Mouse (Mus musculus) left cerebral cortex, postnatal 36 days (tissue): ENCODE results near the gene Phf5a. TPM values are rescaled to one million over a fixed set of nuclear protein-coding genes. Genes with fewer than 3 reads are reported as not detected.
"Not testable (repeated sequence)": the region's sequence is repeated elsewhere in the genome, so short reads cannot be mapped to it uniquely, and the experiment has no call there.

Experiments
- DNase-seq, 2 experiments: peaks; one replicate each; pipeline ENCODE4 v3.0.0; 2021 to 2022; ENCODE audit warnings: low spot score in 2 of 2, mixed read lengths in 1 of 2
- intact Hi-C: fragments of 180-260 bp; cut with DNase I; formaldehyde crosslinking; loops from one replicate; pipeline ENCODE4 v1.15.1; 2025
- total RNA-seq, 2 experiments: library from RNA; stranded (reverse); gene quantifications; 2 replicates each; pipeline ENCODE4 v1.2.3; 2021

Gene Phf5a
- total RNA-seq, result 10 to 100 TPM; 31.0 to 36.3 TPM

DNA sequence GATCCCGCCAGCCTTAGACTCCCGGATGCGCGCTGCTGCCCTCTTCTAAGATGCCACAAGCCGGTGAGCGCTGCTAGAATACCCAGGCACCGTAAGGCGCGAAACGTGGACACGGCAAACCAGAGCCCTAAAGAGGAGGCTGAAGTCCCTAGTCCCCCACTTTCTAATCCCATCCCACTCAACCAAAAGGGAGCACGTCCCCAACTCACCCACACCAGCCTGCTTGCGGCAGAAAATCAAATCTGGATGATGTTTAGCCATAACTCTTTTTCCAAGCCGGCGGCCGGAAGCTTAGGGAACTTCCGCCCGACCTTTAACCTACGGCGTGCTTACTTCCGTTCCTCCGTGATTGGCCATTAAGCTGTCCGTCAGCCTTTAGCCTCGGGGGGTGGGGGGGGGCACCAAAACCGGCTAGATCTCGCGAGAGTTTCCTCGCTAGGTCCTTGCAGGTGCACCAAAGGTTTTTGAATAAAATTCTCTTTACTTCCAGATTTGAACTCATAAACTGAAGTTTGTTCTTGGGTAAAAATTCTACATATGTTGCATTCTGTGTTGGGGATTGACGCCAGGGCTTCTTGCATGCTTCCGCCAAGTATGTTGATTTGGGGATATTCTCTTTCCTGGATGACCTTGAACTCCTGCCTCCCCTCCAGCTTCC lies at the start of gene Phf5a:
TSS of gene Phf5a (minus strand) at position 308 of the 658 bp plus-strand sequence.
- intact Hi-C loops, result loop anchor here (2.0 kb wide), 1 partner anchor 13 kb away; the partner anchor contains the start of gene Tob2
- peak; percentile 84 to 86 for DNase-seq

DNA sequence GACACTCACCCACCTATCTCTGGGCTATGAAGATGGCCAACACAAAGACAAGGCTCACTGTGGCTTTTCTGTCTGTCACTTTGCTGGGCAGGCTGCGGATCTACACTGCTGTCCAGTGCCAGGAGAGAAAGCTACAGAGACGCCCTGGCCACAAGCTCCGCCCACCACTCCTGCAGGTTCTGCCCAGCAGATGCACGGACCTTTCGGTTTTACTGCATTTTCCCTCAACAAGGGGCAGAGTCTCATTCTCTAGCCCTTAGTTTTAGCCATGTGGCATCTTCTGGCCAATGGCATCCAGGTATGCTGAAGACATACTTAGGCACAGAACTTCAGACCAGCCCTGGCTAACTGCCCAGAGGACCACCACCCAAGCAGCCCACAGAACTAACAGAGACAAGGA lies 49.5 kb upstream of the Phf5a start:
- intact Hi-C loops, result no loop called here
- DNase-seq, result no peak

DNA sequence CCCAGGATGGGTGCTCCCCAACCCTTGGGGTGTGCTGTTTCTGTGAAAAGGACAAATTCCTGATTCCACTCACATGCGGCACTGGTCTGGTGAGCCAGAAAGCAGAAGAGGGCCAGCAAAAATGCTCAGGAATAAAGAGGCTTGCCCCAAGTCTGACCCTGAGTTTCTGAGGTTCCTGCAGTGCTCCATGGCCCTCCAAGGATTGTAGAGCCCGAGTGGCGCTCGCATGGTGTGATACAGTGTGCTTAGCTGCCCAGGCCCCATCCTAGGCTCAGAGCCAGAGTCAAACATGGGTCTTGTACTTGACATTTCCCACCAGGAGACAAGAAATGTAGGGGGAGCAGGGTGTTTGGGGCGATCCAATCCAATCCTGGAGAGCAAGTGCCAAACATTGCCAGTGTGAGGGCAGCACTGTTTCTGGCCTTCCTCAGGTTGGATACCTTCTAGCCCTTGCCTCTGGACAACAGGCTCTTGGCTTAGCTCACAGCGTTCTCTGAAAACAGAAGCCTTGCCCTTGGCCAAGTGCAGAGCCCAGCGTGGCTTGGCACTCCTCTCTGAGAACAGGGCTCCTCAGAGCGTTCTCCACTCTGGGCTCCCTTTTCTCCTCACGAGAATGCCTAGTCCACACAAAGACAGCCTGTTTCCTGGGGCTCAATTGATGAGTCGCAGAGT lies 49.0 kb upstream of the Phf5a start:
- intact Hi-C loops, result no loop called here

DNA sequence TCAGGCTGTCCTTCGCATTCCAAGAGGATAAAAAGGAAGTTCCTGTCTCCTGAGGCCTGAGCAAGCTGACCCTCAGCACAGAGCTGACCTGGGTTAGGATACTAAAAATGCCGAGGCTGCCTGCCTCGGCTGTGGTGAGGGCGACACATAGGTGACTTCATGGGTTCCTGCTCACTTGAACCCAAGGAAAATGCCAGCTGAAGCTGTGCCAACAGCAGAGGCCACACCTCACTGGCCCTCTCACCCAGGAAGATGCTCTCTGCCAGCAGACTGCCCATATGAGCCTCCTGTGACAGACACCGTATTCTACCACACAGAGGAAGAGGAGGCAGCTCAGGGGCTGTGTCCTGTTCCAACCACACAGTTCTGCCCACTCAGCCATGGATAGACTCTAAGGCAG lies 47.4 kb upstream of the Phf5a start:
- intact Hi-C loops, result no loop called here
- DNase-seq, result no peak

More for the DNA sequence above, 49.0 kb upstream of the Phf5a start:
- DNase-seq, result no peak

DNA sequence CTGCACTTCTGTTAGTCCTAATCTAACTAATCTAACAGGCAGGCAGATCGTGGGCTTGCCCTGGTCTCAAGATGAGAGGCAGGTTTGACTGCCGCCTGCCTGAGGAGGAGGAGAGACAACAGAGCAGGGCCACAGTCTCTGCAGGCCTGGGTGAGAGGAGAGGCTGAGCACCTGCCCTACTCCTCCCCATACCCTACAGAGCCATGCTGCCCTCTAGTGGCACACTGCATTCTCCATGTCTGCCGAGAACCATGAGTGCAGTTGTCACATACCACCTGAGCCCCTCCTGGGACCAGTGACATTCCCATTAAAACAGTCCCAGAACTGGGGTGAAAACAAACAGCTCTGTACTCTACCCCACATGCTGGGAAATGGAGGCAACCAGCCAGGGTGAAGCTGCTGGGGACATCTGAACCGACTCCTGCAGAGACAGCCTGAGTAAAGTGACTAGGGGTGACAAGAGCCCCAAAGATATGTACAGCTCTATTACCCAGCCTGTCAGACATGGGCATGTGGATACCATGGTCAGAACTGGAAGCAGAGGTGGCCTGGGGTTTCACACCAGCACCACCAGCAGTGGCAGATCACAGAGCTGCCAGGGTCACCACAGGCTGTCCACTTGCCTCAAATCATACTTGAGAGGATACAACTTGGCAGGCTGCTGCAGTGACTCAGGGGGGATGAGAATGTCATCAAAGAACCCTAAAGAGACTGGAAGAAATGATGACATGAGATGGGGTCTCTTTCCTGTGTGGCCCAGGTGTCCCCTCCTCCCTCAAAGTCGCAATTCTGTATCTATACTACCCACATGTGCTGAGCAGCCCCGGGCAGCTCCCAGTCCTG lies 46.1 kb upstream of the Phf5a start:
- intact Hi-C loops, result no loop called here
- peak; percentile 55 to 66 for DNase-seq

DNA sequence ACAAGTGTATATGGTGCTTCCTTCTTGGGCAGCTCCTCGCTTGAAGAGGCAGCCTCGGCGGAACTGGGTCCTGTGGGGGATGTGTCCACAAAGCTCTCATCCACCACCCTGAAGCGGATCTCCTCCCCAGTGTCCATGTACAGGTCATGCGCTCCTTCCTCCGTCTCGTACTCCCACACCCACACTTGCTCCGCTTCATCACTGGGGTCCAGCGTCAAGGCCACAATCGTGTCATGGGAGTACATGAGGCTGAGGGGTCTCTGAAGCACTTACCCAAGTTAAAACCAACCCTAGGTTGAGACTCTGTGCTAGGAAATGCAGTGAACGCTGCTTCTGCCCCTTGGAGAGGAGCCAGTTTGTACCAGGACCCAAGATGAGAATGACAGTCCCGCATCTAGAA lies 45.5 kb upstream of the Phf5a start:
- intact Hi-C loops, result no loop called here
- DNase-seq, result no peak

DNA sequence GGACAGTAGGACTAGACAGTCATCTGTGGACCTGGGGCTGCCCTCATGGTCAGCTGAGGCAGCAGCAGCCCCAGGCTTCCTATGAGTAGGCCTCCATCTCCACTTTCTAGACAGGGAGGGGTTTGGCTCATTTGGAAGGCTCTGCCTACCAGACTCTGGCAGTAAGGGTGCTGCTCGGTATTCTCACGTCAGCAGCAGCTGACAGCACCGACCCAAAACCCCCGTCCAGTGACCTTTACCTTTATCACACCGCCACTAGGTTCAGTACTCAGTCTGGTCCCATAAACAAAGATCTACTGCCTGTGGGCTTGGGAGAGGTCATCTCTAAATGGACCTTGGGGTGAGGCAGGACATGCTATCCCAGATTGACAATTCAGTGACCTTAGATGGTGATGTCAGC lies 44.0 kb upstream of the Phf5a start:
- intact Hi-C loops, result no loop called here
- DNase-seq, result no peak

DNA sequence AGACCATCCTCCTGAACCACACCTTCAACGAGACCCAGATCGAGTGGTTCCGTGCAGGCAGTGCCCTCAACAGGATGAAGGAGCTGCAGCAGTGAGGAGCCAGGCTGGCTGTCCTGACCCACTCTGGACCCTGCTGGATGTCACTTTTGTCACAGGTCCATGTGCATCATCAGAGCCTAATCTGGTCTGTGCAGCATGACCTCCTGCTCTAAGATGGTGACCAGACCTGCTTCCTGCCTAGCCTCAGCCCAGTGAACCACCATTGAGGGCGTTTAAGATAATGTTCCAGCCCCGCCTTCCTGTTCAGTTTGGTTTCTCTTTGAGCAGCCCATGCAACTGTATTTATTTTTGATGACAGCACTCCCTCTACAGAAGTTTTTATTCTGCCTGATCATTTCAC lies 43.0 kb upstream of the Phf5a start:
- DNase-seq, result no peak
- intact Hi-C loops, result no loop called here

DNA sequence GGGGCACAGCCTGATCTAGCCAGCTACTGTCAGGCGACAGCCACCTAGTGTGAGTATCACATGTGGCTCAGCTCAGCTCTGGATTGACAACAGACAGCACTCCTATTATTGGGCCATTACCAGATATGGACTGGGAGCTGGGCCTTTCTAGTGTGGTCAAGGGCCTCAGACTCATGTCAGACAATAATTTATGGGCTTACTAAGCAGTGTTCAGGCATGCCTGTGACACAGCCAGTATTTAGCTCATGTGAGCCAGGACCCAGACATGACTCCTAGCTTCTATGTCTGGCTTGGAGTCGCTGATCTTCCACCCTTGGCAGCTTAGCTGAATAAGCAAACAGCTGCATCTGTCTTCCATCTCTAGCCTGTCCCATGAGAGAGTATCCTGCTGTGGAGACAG lies 40.8 kb upstream of the Phf5a start:
- no peak for DNase-seq

DNA sequence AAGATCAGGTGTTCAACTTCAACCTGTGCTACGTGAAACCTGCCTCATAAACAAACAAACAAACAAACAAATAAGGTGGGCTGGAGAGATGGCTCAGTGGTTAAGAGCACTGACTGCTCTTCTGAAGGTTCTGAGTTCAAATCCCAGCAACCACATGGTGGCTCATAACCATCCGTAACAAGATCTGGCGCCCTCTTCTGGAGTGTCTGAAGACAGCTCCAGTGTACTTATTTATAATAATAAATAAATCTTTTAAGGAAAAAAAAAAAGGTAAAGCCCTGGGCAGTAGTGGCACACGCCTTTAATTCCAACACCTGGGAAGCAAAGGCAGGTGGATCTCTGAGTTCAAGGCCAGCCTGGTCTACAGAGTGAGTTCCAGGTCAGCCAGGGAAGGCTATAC lies 37.1 kb upstream of the Phf5a start:
- DNase-seq, intact Hi-C loops: not testable (repeated sequence)

More for the DNA sequence above, 40.8 kb upstream of the Phf5a start:
- intact Hi-C loops, result no loop called here

DNA sequence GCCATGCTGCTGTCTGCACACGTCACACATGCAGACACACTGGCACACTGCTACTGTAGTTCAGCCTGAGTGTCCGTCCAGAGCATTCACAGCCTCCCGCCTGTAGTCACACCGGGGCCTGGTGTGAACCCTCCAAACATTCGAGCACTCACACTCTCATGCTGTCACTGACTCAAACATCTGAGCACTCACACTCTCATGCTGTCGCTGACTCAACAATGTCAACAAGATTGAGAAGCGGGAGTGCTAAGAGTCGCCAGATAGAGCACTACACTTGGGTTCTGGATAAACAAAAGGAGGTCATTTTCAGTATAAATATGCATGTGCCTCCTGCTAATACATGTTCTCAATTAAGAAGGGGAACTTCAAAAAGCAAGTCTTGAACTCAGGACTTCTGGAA lies 36.2 kb upstream of the Phf5a start:
- no peak for DNase-seq
- intact Hi-C loops, result no loop called here

DNA sequence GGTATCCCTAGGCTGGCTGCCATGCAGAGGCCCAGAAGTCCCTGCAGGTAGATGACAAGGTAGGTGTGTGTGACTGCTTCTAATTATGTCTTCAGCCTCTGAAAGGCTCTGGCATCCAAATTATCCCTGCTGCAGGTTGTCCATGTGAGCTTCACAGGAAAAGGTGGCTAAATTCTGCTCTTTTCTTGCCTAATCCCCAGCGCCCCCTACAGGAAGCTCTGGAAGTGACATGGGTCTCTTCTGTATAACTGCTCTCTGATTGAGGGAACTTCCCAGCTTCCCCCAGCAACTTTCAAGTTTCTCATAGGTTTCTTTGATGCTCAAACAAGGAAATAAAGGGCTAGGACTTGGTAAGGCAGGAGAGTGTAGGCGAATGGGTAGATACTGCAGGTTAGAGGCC lies 33.2 kb upstream of the Phf5a start:
- intact Hi-C loops, result loop anchor here (1.0 kb wide), 1 partner anchor 74 kb away; no protein-coding TSS in a partner anchor
- DNase-seq, result peak; percentile 56 to 73

DNA sequence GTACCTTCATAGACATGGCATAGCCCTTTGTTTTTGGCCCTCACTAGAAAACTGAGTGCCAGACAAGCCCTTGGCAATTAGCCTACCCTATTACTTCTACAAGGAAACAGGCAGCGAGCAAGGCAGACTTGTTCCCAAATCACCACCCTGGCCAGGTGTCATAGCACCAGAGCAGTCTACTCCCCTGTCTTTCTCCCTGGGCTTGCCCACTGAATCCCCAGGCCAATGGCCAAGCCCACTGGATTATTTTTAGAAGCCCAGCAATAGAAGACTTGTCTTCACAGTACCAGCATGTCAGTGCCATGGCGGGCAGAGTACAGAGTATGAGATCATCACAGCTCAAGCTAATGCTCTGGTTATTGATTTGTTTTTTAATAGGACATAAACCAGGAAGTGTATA lies 27.0 kb upstream of the Phf5a start:
- no peak for DNase-seq
- intact Hi-C loops, result no loop called here

DNA sequence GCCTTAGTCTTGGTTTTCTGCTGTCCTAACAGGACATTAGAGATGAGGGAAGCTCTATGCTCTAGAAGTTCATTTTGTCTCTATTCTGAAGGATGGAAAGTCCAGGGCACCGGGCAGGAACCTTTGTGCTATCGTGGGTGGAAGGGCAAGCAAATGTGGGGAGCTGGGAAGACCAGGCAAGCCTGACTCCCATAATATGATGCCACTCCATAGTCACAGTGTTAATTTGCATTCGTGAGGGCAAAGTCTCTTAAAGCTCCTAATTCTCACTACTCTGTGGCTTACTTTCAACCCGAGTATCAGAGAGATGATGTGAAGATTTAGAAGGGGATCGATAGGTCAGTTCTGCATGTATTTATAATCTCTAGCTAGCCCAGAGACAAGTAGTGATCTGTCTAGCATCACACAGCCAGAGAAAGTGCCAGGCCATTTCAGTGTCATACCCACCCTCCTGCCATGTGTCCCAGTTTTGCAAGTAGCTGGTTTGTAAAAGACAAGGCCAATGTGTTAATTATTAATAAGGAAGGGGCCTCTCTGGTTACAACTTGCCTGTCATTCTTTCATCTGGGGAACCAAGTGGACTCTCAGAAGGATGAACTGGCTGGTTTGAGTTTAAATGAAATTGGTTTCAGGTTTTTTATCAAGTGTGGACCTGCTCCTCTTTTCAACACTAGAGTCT lies 26.0 kb upstream of the Phf5a start:
- no peak for DNase-seq
- intact Hi-C loops, result no loop called here

DNA sequence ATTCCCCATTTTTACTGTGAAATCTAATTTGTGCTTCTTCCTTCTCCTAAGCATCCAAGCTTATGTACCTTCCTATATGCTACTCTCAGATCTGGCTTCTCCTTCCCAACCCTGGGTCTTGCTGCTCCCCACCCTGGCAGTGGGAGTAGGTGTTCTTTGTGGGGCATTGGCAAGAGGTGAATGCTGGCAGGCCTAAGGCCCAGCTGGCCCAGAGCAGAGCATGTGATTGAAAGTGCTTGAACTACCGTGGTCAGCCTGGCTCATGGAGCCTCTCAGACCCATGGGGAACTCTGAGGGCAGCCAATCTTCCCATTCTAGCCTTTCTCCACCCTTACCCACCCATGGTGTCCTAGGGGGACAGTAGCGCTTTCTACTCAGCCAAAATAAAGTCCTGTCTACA lies 24.7 kb upstream of the Phf5a start:
- DNase-seq, result no peak
- intact Hi-C loops, result no loop called here

DNA sequence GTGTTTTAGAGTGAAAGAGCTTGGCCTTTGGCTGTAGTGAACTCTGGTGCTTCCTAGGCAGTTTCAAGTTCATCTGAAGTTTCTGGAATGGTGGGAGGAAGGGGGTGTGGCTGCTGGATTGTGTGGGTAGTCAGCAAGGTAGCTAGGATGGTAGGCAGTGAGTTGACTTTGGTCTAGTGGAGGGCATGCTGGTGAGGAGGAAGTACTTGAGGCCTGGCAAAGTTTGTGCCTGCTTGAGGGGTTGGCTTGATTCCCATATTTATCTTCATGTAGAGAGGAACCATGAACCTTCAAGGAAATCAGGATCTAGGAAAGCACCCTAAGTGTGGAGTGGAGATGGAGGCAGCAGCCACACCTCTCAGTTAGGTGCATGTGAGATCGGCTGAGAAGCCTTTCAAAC lies 22.3 kb upstream of the Phf5a start:
- intact Hi-C loops, result no loop called here
- no peak for DNase-seq

DNA sequence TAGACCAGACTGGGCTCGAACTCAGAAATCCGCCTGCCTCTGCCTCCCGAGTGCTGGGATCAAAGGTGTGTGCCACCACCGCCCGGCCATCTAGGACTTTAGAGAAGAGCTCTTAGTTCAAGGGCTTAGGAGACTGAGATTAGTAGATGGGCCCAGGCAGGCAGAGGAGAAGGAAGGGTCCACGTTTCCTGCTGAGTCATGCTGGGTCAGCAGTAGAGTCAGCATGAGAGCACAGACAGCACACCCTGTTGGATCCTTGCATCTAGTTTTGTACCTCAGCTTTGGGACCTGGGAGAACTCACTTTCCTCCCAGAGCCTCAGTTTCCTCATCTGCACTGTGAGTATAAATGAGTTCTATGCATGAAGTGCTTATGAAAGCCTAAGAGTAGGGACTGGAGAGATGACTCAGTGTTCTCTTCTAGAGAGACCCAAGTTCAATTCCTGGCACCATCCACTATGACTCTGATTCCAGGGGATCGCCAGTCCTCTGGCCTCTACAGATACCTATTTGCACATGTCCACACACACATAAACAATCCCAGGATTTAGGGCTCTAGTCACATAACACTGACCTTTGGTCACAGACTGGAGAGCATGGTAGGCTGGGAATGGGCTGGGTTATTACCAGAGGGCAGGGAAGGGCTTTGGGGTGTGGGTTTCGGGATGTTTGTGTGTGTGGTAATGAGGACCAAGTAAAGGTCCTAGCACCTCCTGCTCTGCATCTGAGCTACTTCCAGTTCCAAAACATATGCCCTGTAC lies 20.3 kb upstream of the Phf5a start:
- DNase-seq, result no peak
- intact Hi-C loops, result no loop called here

DNA sequence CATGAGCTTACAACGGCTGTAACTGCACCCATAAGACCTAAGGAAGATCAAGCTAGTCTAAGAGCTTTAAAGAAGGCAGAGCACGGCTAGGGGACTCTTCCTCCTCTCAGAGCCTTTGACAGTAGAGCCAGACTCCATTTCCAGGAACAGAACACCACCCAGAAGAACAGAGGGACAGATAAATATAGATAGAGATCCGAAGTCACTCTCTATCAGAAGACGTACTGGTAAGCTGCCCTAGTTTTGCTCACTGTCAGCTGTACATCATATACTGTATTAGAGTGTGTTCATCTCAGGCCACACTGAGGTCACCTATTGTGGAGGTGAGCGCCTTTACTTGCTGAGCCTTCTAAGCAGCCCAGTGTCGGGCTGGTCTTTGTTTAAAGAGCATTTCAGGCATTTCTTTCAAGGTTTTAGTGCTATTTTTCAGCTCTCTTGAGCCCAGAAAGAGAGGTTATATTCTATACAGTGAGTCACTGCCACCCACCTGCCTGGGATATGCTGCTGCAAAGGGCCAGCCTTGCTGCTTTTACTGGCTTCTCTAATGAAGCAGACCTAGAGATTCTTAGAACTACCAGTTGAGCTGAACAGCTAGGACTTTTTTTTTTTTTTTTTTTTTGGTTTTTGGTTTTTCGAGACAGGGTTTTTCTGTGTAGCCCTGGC lies 19.6 kb upstream of the Phf5a start:
- intact Hi-C loops, result no loop called here
- peak; percentile 56 to 67 for DNase-seq

DNA sequence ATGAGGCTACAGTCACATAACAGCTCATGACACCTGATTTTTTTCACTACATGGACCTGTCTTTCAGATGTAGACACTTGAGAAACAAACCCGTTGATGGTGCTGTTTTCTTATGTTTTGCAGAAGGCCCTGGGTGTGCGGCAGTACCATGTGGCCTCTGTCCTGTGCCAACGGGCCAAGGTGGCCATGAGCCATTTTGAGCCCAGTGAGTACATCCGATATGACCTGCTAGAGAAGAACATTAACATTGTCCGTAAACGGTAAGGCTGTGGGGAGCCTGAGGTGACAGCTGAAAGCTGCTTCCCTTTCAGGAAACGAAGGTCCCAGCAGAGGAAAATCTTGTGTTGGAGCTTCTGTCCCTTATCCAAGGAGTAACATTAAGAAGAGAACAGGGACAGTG lies 17.5 kb upstream of the Phf5a start:
- intact Hi-C loops, result no loop called here
- no peak for DNase-seq
